Mouse (Mus musculus): ENCODE measurements around the gene Cdt1. TPM values are rescaled to one million over a fixed set of nuclear protein-coding genes. Genes with fewer than 3 reads are reported as not detected.

Cdt1 gene
- polyA plus RNA-seq, 1 experiment from 2014 or later: 23.7 TPM

DNA sequence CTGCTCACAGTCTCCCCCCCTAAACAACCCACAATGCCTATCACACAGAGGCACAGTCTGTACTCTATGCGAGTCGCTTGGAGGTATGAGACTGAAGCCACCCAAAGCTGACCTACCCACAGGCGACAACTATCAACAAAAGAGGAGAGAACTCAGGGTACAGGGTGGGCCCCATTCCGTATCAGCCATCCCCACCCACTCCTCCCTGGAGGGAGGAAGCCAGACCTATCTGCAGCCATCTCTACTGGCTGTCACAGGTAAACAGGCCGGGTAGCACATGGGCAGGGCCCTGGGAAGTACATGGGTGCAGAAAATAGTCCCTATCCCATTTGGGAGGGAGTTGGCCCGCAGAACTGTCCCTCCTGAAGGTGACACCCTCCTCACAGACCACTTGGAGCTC, 42.8 kb upstream of the Cdt1 start:
- no peaks in the 10 kb centered on the region for H3K9me3 ChIP-seq (ENCODE audit: low read length)
- TF ChIP-seq CTCF (IDR thresholded peaks at IDR 0.05; ENCODE audit: low read depth) (no peak), EP300 (IDR thresholded peaks at IDR 0.05; ENCODE audit: low read depth) (no peak)
- ATAC-seq (peak; percentile 30), DNase-seq (no peak)
- no peak overlapping the region for H3K4me3 ChIP-seq (ENCODE audit: low read depth, low read length)
- peak overlapping the region; percentile 39; the same call in 1 of the 2 replicates for H3K27ac ChIP-seq (ENCODE audit: low read depth)
- WGBS (ENCODE audit: insufficient replicate concordance): 45% methylated on average over 6 of the region's 6 CpGs
- H3K36me3 ChIP-seq (replicated peaks; ENCODE audit: insufficient read depth, low read length): no peaks in the 10 kb centered on the region; the same call in 1 of the 2 replicates
- H3K27me3 ChIP-seq (ENCODE audit: insufficient read depth, low read length): no peaks in the 10 kb centered on the region
- H3K9ac ChIP-seq (replicated peaks): peak overlapping the region; percentile 18; the same call in 1 of the 2 replicates
- peak overlapping the region; percentile 43 for H3K4me2 ChIP-seq (ENCODE audit: low read depth, low read length)
- H3K4me1 ChIP-seq (ENCODE audit: insufficient read depth): peaks cover 41% of the 10 kb centered on the region

DNA sequence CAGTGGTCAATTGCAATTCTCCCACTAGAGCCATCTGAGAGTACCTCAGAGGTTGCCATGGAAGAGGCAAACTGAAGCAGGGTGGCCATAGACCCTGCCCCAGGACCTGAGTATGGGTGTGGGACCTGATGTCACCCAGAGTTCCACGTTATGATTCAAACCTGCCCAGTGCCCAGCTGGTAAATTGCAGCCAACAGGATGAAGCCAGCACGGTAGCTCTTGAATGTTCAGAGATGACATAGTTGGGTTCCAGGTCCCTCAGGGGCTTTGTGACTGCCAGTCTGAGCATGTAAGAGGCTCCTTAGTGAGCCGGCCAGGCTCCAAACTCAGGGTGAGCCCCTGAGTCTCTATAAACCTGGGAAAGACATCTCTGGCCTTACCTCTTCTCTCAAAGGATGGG, 41.7 kb upstream of the Cdt1 start:
- H3K9ac ChIP-seq (replicated peaks): no peak overlapping the region; the same call in 1 of the 2 replicates
- peaks cover 42% of the 10 kb centered on the region for H3K4me1 ChIP-seq (ENCODE audit: insufficient read depth)
- ATAC-seq (no peak), DNase-seq (no peak)
- H3K27ac ChIP-seq (ENCODE audit: low read depth): peak overlapping the region; percentile 13; the same call in 1 of the 2 replicates
- H3K27me3 ChIP-seq (ENCODE audit: insufficient read depth, low read length): no peaks in the 10 kb centered on the region
- H3K36me3 ChIP-seq (replicated peaks; ENCODE audit: insufficient read depth, low read length): no peaks in the 10 kb centered on the region; the same call in 1 of the 2 replicates
- TF ChIP-seq EP300 (IDR thresholded peaks at IDR 0.05; ENCODE audit: low read depth) (no peak), CTCF (IDR thresholded peaks at IDR 0.05; ENCODE audit: low read depth) (no peak)
- H3K9me3 ChIP-seq (ENCODE audit: low read length): no peaks in the 10 kb centered on the region
- H3K4me3 ChIP-seq (ENCODE audit: low read depth, low read length): no peak overlapping the region
- no peak overlapping the region for H3K4me2 ChIP-seq (ENCODE audit: low read depth, low read length)
- WGBS (ENCODE audit: insufficient replicate concordance): 65% methylated on average over 3 of the region's 3 CpGs

DNA sequence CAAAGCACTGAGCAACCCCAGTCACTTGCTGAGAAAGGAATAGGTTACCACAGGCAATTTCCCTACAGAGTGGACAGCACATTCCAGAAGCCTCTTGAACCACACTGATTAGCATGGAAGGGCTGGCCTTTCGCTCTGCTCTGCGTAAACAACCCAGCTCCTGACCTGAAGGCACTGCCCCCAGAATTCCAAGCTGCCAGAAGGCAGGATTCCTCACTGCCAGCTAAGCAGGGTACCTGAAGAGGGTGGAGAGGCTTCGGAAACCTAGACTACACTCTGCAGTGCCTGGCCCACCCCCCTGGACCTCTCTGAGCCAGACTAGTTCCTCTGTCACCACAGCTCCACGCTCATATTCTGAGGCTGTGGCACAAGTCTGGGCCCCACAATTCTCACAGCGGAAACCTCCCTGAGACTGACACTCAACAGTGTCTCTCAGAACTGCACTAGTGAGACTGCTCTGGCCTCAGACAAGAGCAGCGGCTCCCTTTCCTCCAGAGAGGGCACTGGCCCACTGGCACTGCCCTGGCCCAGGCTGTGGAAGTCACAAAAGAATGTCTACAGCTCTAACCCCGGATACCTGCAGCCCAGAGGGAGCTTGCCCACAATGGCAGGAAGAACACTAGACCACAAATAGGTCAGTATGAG, 41.2 kb upstream of the Cdt1 start:
- Histone ChIP-seq H3K27ac (ENCODE audit: low read depth) (peak overlapping the region; percentile 13), H3K4me2 (ENCODE audit: low read depth, low read length) (no peak overlapping the region), H3K9ac (replicated peaks) (peak overlapping the region; percentile 30; the same call in 1 of the 2 replicates), H3K4me3 (ENCODE audit: low read depth, low read length) (no peak overlapping the region), H3K9me3 (ENCODE audit: low read length) (no peaks in the 10 kb centered on the region), H3K36me3 (replicated peaks; ENCODE audit: insufficient read depth, low read length) (no peaks in the 10 kb centered on the region; the same call in 1 of the 2 replicates), H3K27me3 (ENCODE audit: insufficient read depth, low read length) (no peaks in the 10 kb centered on the region), H3K4me1 (ENCODE audit: insufficient read depth) (peaks cover 42% of the 10 kb centered on the region)
- WGBS (ENCODE audit: insufficient replicate concordance): 53% methylated on average over 7 of the region's 7 CpGs
- DNase-seq: no peak
- ATAC-seq: 0 out of 2 replicates have a peak, but pooled peaks have one; percentile 11
- TF ChIP-seq CTCF (IDR thresholded peaks at IDR 0.05; ENCODE audit: low read depth) (no peak), EP300 (IDR thresholded peaks at IDR 0.05; ENCODE audit: low read depth) (no peak)

DNA sequence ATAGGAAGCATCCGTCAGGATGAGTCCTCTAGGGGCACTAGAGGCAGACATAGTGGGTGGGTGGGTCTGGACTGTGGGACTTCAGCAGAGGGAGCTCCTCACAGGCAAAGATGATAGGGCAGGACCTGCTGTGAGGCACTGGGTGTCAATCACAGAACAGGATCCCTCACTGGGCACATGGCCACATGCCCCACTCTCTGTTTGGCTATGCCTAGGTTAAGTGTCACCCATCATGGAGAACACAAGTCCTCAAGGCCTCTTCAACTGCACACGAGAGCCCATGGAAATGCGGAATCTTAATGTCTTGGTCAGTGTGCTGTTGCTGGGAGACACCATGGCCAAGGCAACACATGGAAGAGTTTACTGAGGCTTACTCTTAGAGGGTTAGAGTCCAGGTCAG, 39.9 kb upstream of the Cdt1 start:
- H3K27me3 ChIP-seq (ENCODE audit: insufficient read depth, low read length): no peaks in the 10 kb centered on the region
- WGBS (ENCODE audit: insufficient replicate concordance): 99% methylated on average over 3 of the region's 3 CpGs
- H3K4me1 ChIP-seq (ENCODE audit: insufficient read depth): peaks cover 42% of the 10 kb centered on the region
- DNase-seq (no peak), ATAC-seq (no peak)
- H3K27ac ChIP-seq (ENCODE audit: low read depth): no peak overlapping the region
- TF ChIP-seq CTCF (IDR thresholded peaks at IDR 0.05; ENCODE audit: low read depth) (no peak), EP300 (IDR thresholded peaks at IDR 0.05; ENCODE audit: low read depth) (no peak)
- no peak overlapping the region for H3K9ac ChIP-seq (replicated peaks)
- H3K9me3 ChIP-seq (ENCODE audit: low read length): no peaks in the 10 kb centered on the region
- no peak overlapping the region for H3K4me2 ChIP-seq (ENCODE audit: low read depth, low read length)
- H3K4me3 ChIP-seq (ENCODE audit: low read depth, low read length): no peak overlapping the region
- no peaks in the 10 kb centered on the region; the same call in 1 of the 2 replicates for H3K36me3 ChIP-seq (replicated peaks; ENCODE audit: insufficient read depth, low read length)

DNA sequence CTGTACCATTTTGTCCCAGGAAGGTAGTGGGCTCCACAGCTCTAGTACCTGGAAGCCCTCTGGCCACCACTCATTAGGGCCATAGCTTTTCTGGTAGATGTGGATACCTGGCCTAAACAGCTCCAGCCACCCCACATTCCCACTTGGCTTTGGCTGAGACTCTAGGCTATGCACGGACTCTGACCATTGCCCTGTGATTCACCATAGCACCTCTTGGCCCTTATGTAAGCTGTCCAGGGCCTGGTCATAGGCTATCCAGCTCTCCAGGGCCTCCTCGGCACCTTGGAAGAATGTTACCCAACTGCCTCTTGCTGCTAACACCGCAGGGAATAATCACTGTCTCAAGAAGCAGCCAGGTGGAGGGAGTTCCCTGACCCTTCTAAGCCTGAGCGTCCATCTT, 38.7 kb upstream of the Cdt1 start:
- ATAC-seq (no peak), DNase-seq (no peak)
- WGBS (ENCODE audit: insufficient replicate concordance): 88% methylated on average over 4 of the region's 4 CpGs
- Histone ChIP-seq H3K27ac (ENCODE audit: low read depth) (no peak overlapping the region), H3K9ac (replicated peaks) (no peak overlapping the region), H3K9me3 (ENCODE audit: low read length) (no peaks in the 10 kb centered on the region), H3K36me3 (replicated peaks; ENCODE audit: insufficient read depth, low read length) (no peaks in the 10 kb centered on the region; the same call in 1 of the 2 replicates), H3K4me1 (ENCODE audit: insufficient read depth) (peaks cover 35% of the 10 kb centered on the region), H3K27me3 (ENCODE audit: insufficient read depth, low read length) (no peaks in the 10 kb centered on the region), H3K4me2 (ENCODE audit: low read depth, low read length) (no peak overlapping the region), H3K4me3 (ENCODE audit: low read depth, low read length) (no peak overlapping the region)
- TF ChIP-seq CTCF (IDR thresholded peaks at IDR 0.05; ENCODE audit: low read depth) (no peak), EP300 (IDR thresholded peaks at IDR 0.05; ENCODE audit: low read depth) (no peak)

DNA sequence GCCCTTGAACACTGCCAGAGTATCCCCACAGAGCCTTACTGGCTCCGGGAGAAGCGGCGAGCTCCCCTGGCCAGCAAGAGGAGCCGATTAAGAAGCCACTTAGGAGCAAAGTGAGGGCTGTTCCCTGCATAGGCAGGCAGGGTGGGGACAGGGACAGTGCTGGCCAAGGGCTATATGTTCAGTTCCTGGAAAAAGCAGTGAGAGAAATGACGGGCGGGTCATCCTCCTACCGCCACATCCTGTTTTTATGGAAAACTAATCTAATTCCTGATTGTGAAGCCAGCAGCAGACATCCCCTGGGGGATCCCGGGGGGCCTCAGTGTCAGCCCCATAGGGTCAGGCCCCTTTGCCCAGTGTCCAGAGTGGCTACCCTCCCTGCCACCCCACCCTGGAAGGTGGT, 36.5 kb upstream of the Cdt1 start:
- ATAC-seq (0 out of 2 replicates have a peak, but pooled peaks have one; percentile 21), DNase-seq (no peak)
- Histone ChIP-seq H3K27me3 (ENCODE audit: insufficient read depth, low read length) (no peaks in the 10 kb centered on the region), H3K4me1 (ENCODE audit: insufficient read depth) (peaks cover 17% of the 10 kb centered on the region), H3K4me2 (ENCODE audit: low read depth, low read length) (no peak overlapping the region), H3K9ac (replicated peaks) (no peak overlapping the region), H3K36me3 (replicated peaks; ENCODE audit: insufficient read depth, low read length) (no peaks in the 10 kb centered on the region; the same call in 1 of the 2 replicates), H3K27ac (ENCODE audit: low read depth) (peak overlapping the region; percentile 44), H3K4me3 (ENCODE audit: low read depth, low read length) (no peak overlapping the region), H3K9me3 (ENCODE audit: low read length) (no peaks in the 10 kb centered on the region)
- WGBS (ENCODE audit: insufficient replicate concordance): 84% methylated on average over 8 of the region's 8 CpGs
- no peak for TF ChIP-seq CTCF (IDR thresholded peaks at IDR 0.05; ENCODE audit: low read depth)
- no peak for TF ChIP-seq EP300 (IDR thresholded peaks at IDR 0.05; ENCODE audit: low read depth)

All from liver, postnatal 0 days (tissue).